Mouse (Mus musculus) embryonic facial prominence, embryonic 11.5 days (tissue): ENCODE measurements around the gene Kel. TPM values are rescaled to one million over a fixed set of nuclear protein-coding genes. Genes with fewer than 3 reads are reported as not detected.

Experiments used
- ATAC-seq: fragments of 200-750 bp; cut with Nextera tagmentation; replicated peaks from 2 replicates; pipeline ENCODE4 v1.8.0; 2017; ENCODE audit warnings: low read depth; ENCODE audit not compliant: insufficient number of reproducible peaks, low FRiP score, low TSS enrichment
- DNase-seq: peaks from one replicate; pipeline ENCODE4 v3.0.0-alpha.2; 2015; ENCODE audit warnings: low spot score
- H3K27ac ChIP-seq: fragments of 300-500 bp; sonication (generic); replicated peaks from 2 replicates; pipeline ENCODE4 v1.5.1; 2014; ENCODE audit warnings: mild to moderate bottlenecking, low read depth, low read length, control low read depth
- H3K27me3 ChIP-seq: fragments of 300-500 bp; sonication (generic); 2 replicates; pipeline ENCODE4 v1.6.1; 2014; ENCODE audit warnings: mild to moderate bottlenecking, low read length, moderate library complexity, mixed read lengths; ENCODE audit not compliant: control insufficient read depth, insufficient read depth
- H3K36me3 ChIP-seq: fragments of 300-500 bp; sonication (generic); replicated peaks from 2 replicates; pipeline ENCODE4 v1.6.1; 2014; ENCODE audit warnings: low read depth, mild to moderate bottlenecking, low read length, moderate library complexity, mixed read lengths; ENCODE audit not compliant: control insufficient read depth, insufficient read depth
- H3K4me1 ChIP-seq: fragments of 300-500 bp; sonication (generic); 2 replicates; pipeline ENCODE4 v1.6.1; 2014; ENCODE audit warnings: low read length, mixed read lengths; ENCODE audit not compliant: control insufficient read depth, insufficient read depth
- H3K4me2 ChIP-seq: fragments of 300-500 bp; sonication (generic); 2 replicates; pipeline ENCODE4 v1.6.1; 2014; ENCODE audit warnings: low read depth, mild to moderate bottlenecking, control low read depth, low read length, moderate library complexity
- H3K4me3 ChIP-seq: fragments of 300-500 bp; sonication (generic); 2 replicates; pipeline ENCODE4 v1.5.1; 2014; ENCODE audit warnings: low read depth, low read length, control low read depth
- H3K9ac ChIP-seq: fragments of 300-500 bp; sonication (generic); replicated peaks from 2 replicates; pipeline ENCODE4 v1.6.1; 2014; ENCODE audit warnings: mild to moderate bottlenecking, control low read depth, low read length
- H3K9me3 ChIP-seq: fragments of 300-500 bp; sonication (generic); replicated peaks from 2 replicates; pipeline ENCODE4 v1.6.1; 2016; ENCODE audit warnings: mild to moderate bottlenecking, low read length, inconsistent platforms, mixed read lengths; ENCODE audit not compliant: control insufficient read depth
- WGBS: fragments of 180-500 bp; shearing (Covaris S2); extraction: QIAGEN DNeasy Blood & Tissue Kit; methylation state at CpG from one replicate; pipeline ENCODE4 v1.1.7; 2014; 5-methylcytosine and 5-hydroxymethylcytosine counted together
- polyA plus RNA-seq: library from polyadenylated mRNA; unstranded; fragments of >200 nt; fragmentation: Nextera tagmentation; extraction: Ambion mirVana; gene quantifications from 2 replicates; pipeline ENCODE4 v1.2.1, GENCODE M21; 2014

Gene Kel
- polyA plus RNA-seq, 1 experiment from 2014 or later = 10.2 TPM

- no peak within 1 kb of the TSS for H3K4me2 ChIP-seq
- no peaks in the 10 kb centered on the region for H3K36me3 ChIP-seq
- H3K27ac ChIP-seq = no peak within 1 kb of the TSS
- DNase-seq (no peak), ATAC-seq (no peak)
- H3K27me3 ChIP-seq = no peaks in the 10 kb centered on the region
- WGBS = 70% methylated on average over 1 of the region's 1 CpGs
- no peak within 1 kb of the TSS for H3K4me3 ChIP-seq
- H3K9ac ChIP-seq = no peak within 1 kb of the TSS
- H3K4me1 ChIP-seq = no peaks in the 10 kb centered on the region
- H3K9me3 ChIP-seq = no peaks in the 10 kb centered on the region
Observed at GRCm38 (mm10) chr6:41680669-41681068, 23.5 kb downstream of the Kel start, which contains the start of gene Trpv5. Gene Trpv5, minus strand, starts transcription at chr6:41680769.

DNA sequence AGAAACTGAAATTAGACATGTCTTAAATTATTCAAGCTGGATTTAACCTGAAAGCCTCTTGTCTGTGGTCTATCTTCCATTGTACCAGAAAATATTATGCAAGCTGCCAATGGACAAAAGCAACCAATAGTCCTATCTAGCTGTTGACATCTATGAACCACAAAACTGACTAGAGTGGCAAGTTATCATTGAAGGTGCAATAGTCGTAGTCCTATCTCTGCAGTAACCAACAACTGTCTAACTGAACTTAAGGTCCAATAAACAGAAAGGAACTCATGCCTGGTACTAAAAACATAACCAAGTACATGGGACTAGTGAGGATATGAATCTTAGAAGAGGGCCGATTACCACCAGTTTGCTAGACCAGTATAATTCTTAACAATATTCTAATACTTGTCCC, 27.6 kb downstream of the Kel start:
- ATAC-seq (no peak), DNase-seq (no peak)
- WGBS = 87% methylated on average over 2 of the region's 2 CpGs
- Histone ChIP-seq H3K9ac (no peak overlapping the region), H3K4me3 (no peak overlapping the region), H3K4me1 (no peaks in the 10 kb centered on the region), H3K9me3 (no peaks in the 10 kb centered on the region), H3K36me3 (no peaks in the 10 kb centered on the region), H3K27ac (no peak overlapping the region), H3K27me3 (no peaks in the 10 kb centered on the region), H3K4me2 (no peak overlapping the region)

GRCm38 (mm10) chr6:41662320-41662719, 41.8 kb downstream of the Kel start:
- ATAC-seq = no peak
- Histone ChIP-seq H3K27me3 (no peaks in the 10 kb centered on the region), H3K4me3 (no peak overlapping the region), H3K4me1 (no peaks in the 10 kb centered on the region), H3K9ac (no peak overlapping the region), H3K27ac (no peak overlapping the region), H3K4me2 (no peak overlapping the region), H3K36me3 (no peaks in the 10 kb centered on the region), H3K9me3 (no peaks in the 10 kb centered on the region)
- DNase-seq = peak; percentile 9
- 37% methylated on average over 2 of the region's 2 CpGs for WGBS

DNA sequence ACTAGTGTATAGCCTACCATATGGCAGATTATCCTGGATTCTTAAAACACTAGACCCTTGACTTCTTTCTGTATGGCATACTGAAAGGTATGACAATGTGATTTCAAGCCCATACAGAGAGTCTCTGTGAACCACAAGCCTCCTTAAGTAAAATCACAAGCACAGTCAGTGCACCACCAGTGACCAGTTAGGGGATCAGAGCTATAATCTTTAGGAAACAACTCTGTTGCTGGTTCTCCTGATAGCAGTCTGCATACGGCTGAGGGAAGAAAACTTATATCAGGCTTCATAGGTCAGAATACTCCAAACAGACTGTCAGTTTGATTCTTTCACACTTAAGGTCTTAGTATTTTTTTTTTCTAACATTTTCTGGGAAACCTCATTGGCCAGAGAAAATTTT, 45.7 kb downstream of the Kel start:
- 78% methylated on average over 1 of the region's 1 CpGs for WGBS
- no peaks in the 10 kb centered on the region for H3K36me3 ChIP-seq

DNA sequence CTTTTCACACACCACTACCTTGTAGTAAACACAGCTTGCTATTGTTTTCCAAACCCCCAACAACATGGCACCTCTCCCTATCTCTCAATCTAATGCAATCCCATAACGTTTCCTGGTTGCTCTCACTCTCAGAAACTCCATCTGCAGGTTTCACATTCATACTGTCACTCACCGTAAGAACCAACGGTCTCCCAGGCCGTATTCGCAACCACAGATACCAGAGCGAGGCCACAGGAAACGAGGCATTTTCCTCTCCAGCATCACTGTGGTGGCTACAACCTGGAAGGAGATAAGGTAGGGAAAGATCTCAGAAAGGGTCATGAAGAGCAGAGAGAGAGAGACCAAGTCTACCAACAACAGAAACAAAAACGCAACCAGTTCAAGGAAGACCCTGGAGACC, 49.5 kb downstream of the Kel start:
- ATAC-seq (no peak), DNase-seq (no peak)
- Histone ChIP-seq H3K9ac (no peak overlapping the region), H3K4me2 (no peak overlapping the region), H3K27ac (no peak overlapping the region), H3K27me3 (no peaks in the 10 kb centered on the region), H3K4me1 (no peaks in the 10 kb centered on the region), H3K9me3 (no peaks in the 10 kb centered on the region), H3K4me3 (no peak overlapping the region), H3K36me3 (no peaks in the 10 kb centered on the region)
- WGBS = 88% methylated on average over 8 of the region's 8 CpGs

More for the DNA sequence above, 45.7 kb downstream of the Kel start:
- no peak for DNase-seq
- no peak overlapping the region for H3K4me2 ChIP-seq
- no peak overlapping the region for H3K4me3 ChIP-seq
- H3K4me1 ChIP-seq = no peaks in the 10 kb centered on the region
- no peaks in the 10 kb centered on the region for H3K9me3 ChIP-seq
- no peaks in the 10 kb centered on the region for H3K27me3 ChIP-seq
- H3K27ac ChIP-seq = no peak overlapping the region
- ATAC-seq = no peak
- H3K9ac ChIP-seq = no peak overlapping the region

GRCm38 (mm10) chr6:41653173-41653572, 51.0 kb downstream of the Kel start:
- WGBS = 94% methylated on average over 5 of the region's 5 CpGs
- no peak overlapping the region for H3K4me2 ChIP-seq
- ATAC-seq (no peak), DNase-seq (no peak)
- H3K9ac ChIP-seq = no peak overlapping the region
- no peaks in the 10 kb centered on the region for H3K27me3 ChIP-seq
- H3K36me3 ChIP-seq = no peaks in the 10 kb centered on the region
- no peak overlapping the region for H3K4me3 ChIP-seq
- H3K27ac ChIP-seq = no peak overlapping the region
- H3K9me3 ChIP-seq = no peaks in the 10 kb centered on the region
- no peaks in the 10 kb centered on the region for H3K4me1 ChIP-seq

DNA sequence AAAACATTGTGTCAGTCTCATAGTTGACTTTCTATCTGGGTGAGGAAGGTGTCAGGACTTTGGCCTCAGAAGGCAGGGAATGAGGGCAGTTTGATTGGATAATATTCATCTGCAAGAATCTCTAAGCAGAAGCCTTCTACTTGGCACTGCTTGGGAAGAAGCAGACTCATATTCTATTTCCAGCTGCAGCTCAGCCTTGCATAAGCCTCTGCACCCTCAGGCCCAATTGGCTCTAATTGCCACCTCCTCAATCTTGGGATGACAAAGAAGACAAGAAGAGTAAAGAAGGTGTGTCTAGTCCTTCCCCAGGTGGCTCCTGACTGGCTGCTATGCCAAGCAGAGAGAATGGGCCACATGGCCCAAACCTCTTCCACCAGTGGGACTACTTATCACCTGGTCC, 57.5 kb downstream of the Kel start:
- H3K4me1 ChIP-seq = no peaks in the 10 kb centered on the region
- H3K27ac ChIP-seq = no peak overlapping the region
- no peak overlapping the region for H3K9ac ChIP-seq
- H3K36me3 ChIP-seq = no peaks in the 10 kb centered on the region
- no peaks in the 10 kb centered on the region for H3K9me3 ChIP-seq
- no peak overlapping the region for H3K4me3 ChIP-seq
- DNase-seq (no peak), ATAC-seq (no peak)
- H3K27me3 ChIP-seq = no peaks in the 10 kb centered on the region
- H3K4me2 ChIP-seq = no peak overlapping the region

DNA sequence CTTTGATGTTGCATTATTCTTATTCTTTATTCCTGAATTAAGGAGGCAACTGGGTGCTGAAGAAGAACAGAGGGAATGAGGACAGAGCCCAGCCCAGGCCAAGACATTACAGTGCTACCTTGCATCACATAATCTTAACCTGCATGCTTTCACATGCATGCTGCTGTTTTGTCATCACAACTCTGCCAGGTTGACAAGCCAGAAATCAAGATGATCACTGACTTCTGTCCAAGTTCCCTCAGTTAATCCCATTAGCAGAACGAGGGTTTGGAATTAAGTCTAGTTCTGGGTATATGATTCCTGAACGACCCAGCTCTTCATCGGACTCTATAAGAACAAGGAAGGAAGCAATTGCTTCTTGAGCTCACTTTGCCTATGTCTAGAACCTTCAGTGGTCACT, 57.9 kb downstream of the Kel start:
- ATAC-seq (no peak), DNase-seq (no peak)
- 88% methylated on average over 3 of the region's 3 CpGs for WGBS
- H3K4me1 ChIP-seq = no peaks in the 10 kb centered on the region
- no peak overlapping the region for H3K9ac ChIP-seq
- H3K9me3 ChIP-seq = no peaks in the 10 kb centered on the region
- no peak overlapping the region for H3K4me2 ChIP-seq
- no peaks in the 10 kb centered on the region for H3K27me3 ChIP-seq
- no peak overlapping the region for H3K27ac ChIP-seq
- no peak overlapping the region for H3K4me3 ChIP-seq
- H3K36me3 ChIP-seq = no peaks in the 10 kb centered on the region
